Mouse (Mus musculus): ENCODE data around the gene Serpinb1c.
"Not testable (repeated sequence)": the region's sequence is repeated elsewhere in the genome, so short reads cannot be mapped to it uniquely, and the experiment has no call there.

DNA sequence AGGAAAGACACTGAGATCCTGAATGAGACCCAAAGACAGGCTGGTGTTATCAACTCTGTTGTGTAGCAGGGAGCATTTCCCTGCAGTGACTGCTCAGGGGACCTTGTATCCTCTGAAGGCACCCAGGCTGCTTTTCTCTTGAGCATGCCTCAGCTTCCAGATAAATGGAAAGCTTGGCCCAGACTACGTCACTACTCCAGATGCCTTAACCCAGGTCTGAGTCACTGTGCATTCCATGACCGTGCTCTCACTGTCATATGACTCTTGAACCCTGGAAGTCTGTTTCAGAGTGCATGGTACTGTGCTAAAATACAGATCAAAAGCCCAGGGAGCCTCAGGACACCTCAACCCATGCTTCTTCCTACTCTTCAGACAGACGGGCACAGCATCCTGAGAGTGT is 41.2 kb upstream of the Serpinb1c start:
- TF ChIP-seq POLR2A (IDR thresholded peaks at IDR 0.05; ENCODE audit: control insufficient read depth, extremely low read depth, insufficient read depth, low read length, poor library complexity); CTCF (IDR thresholded peaks at IDR 0.05; ENCODE audit: borderline replicate concordance, control insufficient read depth, extremely low read depth, insufficient read depth, low read length, poor library complexity): not testable (repeated sequence)

All from thymus, adult 2 months (tissue).